ENCODE assay signal across 16 mouse cellular contexts in the genomic region with DNA sequence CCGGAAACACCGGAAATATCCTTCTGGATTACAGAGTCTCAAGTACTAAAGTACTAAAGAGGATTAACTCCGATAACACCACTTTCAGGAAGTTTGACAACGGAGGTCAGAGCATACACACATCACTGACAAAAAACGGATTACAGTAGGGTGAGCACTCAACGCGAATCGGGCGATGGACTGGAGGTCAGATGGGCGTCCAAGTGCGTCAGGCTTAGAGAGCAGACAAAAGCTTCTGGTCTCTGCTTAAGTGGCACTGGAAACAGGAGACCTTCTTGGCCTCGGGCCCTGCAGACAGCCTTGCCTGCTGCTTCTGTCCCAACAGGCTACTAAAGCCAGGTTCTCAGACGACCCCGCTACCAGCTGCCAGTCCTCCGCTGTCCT. TPM values are rescaled to one million over a fixed set of nuclear protein-coding genes. Genes with fewer than 3 reads are reported as not detected.
A peak's percentile ranks its signal among the peaks of the same experiment; 100 is the strongest.
DNase-seq lines count a peak whose midpoint lies in the region; ATAC-seq and TF ChIP-seq lines count a peak whose summit lies in the region.
"Had no signal": no experiment of that assay in that cellular context is flagged by ENCODE, and none has a peak within 500 bp of the region (broad histone marks: within the 10 kb centered on the region; RNA-seq: fewer than 3 reads in every experiment).

No protein-coding gene starts in this region.

- H3K36me3 ChIP-seq in forebrain, postnatal 0 days (ENCODE audit: insufficient read depth), result no peaks in the 10 kb centered on the region
- H3K36me3 ChIP-seq in midbrain, postnatal 0 days (ENCODE audit: insufficient read depth, low read length), result no peaks in the 10 kb centered on the region
- H3K36me3 ChIP-seq: embryonic facial prominence, embryonic 12.5 days; liver, embryonic 15.5 days had no signal

- no peak for TF ChIP-seq CTCF in left cerebral cortex, adult 2 months (IDR thresholded peaks at IDR 0.05)
- TF ChIP-seq CTCF in forebrain, postnatal 0 days (IDR thresholded peaks at IDR 0.05; ENCODE audit: low read depth), result no peak
- no peak for TF ChIP-seq CTCF in midbrain, postnatal 0 days (IDR thresholded peaks at IDR 0.05)

- DNase-seq in left cerebral cortex, postnatal 4 days, result peak; percentile 87
- DNase-seq in left cerebral cortex, adult 2 months (ENCODE audit: extremely low spot score in 1 of 2, low spot score in 2 of 2), result no peak
- DNase-seq in cerebellum, postnatal 25 days, result peak; percentile 34 to 54
- DNase-seq in forebrain, postnatal 0 days, result no peak
- peak; percentile 70 for DNase-seq in midbrain, postnatal 0 days (ENCODE audit: low spot score)
- DNase-seq in frontal cortex, postnatal 25 days (ENCODE audit: low spot score in 2 of 2), result no peak
- no peak for DNase-seq in layer of hippocampus, adult 9-10 months (ENCODE audit: low spot score)
- DNase-seq in urinary bladder, postnatal 14 days (ENCODE audit: low spot score), result no peak
- DNase-seq: adrenal gland, adult 8-10 months; heart, adult 2 months; heart, postnatal 36 days; kidney, adult 8-10 months; spleen, adult 18-20 months had no signal

- no peaks in the 10 kb centered on the region for H3K9me3 ChIP-seq in forebrain, postnatal 0 days (ENCODE audit: low read length)
- no peaks in the 10 kb centered on the region for H3K9me3 ChIP-seq in midbrain, postnatal 0 days (ENCODE audit: low read length)
- H3K9me3 ChIP-seq: embryonic facial prominence, embryonic 12.5 days; liver, embryonic 15.5 days had no signal

- H3K27ac ChIP-seq in left cerebral cortex, adult 2 months, result no peak overlapping the region
- 0 out of 2 replicates have a peak overlapping the region, but pooled peaks have one; percentile 1 for H3K27ac ChIP-seq in forebrain, postnatal 0 days (ENCODE audit: low read depth, low read length)
- no peak overlapping the region for H3K27ac ChIP-seq in midbrain, postnatal 0 days (ENCODE audit: low read depth, low read length)
- H3K27ac ChIP-seq: embryonic facial prominence, embryonic 12.5 days; heart, adult 2 months; liver, embryonic 15.5 days had no signal

- no peak for ATAC-seq in forebrain, postnatal 0 days
- no peak for ATAC-seq in midbrain, postnatal 0 days (ENCODE audit: low FRiP score)
- ATAC-seq: Patski had no signal

- no peak overlapping the region for H3K9ac ChIP-seq in forebrain, postnatal 0 days
- no peak overlapping the region for H3K9ac ChIP-seq in midbrain, postnatal 0 days (replicated peaks; ENCODE audit: low read length, poor library complexity, severe bottlenecking)
- H3K9ac ChIP-seq: embryonic facial prominence, embryonic 12.5 days; liver, embryonic 15.5 days had no signal

- intact Hi-C loops in left cerebral cortex, postnatal 4 days (cut with DNase I), result no loop called here
- intact Hi-C loops in left cerebral cortex, adult 2 months (cut with DNase I), result no loop called here

- WGBS in forebrain, postnatal 0 days, result 41% methylated on average over 15 of the region's 15 CpGs
- WGBS in midbrain, postnatal 0 days, result 33% methylated on average over 15 of the region's 15 CpGs

- peaks cover 30% of the 10 kb centered on the region for H3K4me1 ChIP-seq in forebrain, postnatal 0 days (ENCODE audit: insufficient read depth)
- peaks cover 11% of the 10 kb centered on the region for H3K4me1 ChIP-seq in midbrain, postnatal 0 days (ENCODE audit: insufficient read depth, low read length)

- H3K27me3 ChIP-seq in forebrain, postnatal 0 days (ENCODE audit: insufficient read depth, low read length), result no peaks in the 10 kb centered on the region
- H3K27me3 ChIP-seq in midbrain, postnatal 0 days (ENCODE audit: insufficient read depth, low read length), result no peaks in the 10 kb centered on the region
- H3K27me3 ChIP-seq: embryonic facial prominence, embryonic 12.5 days; Patski had no signal

- no peak overlapping the region for H3K4me2 ChIP-seq in forebrain, postnatal 0 days (ENCODE audit: low read depth)
- H3K4me2 ChIP-seq in midbrain, postnatal 0 days (ENCODE audit: low read depth, low read length, poor library complexity, severe bottlenecking), result no peak overlapping the region
- H3K4me2 ChIP-seq: embryonic facial prominence, embryonic 12.5 days; liver, embryonic 15.5 days had no signal

- H3K4me3 ChIP-seq in left cerebral cortex, adult 2 months, result no peak overlapping the region
- no peak overlapping the region for H3K4me3 ChIP-seq in forebrain, postnatal 0 days (ENCODE audit: low read depth, low read length)
- H3K4me3 ChIP-seq in midbrain, postnatal 0 days (ENCODE audit: low read depth, low read length), result no peak overlapping the region
- H3K4me3 ChIP-seq: embryonic facial prominence, embryonic 12.5 days; heart, adult 2 months; liver, embryonic 15.5 days had no signal

RNA-seq across cellular contexts. Expression of a gene that starts 2.8 kb away (rescaled TPM):
- 1 to 10 TPM in 1 of 2 experiments, under 1 TPM in 1; 0.56 to 1.3 TPM for total RNA-seq in left cerebral cortex, postnatal 4 days (2021)
- under 1 TPM in 1 of 2 experiments, not detected in 1; 0.77 TPM for total RNA-seq in left cerebral cortex, adult 2 months (2021)
- 0.14 and 2.8 TPM in 2 replicates for total RNA-seq in forebrain, postnatal 0 days (2014; rRNA removed)
- polyA plus RNA-seq in forebrain, postnatal 0 days (2015; fragmentation: Nextera tagmentation; extraction: Ambion mirVana), result 1.5 and 1.8 TPM in 2 replicates
- 0.76 and 1.9 TPM in 2 replicates for total RNA-seq in midbrain, postnatal 0 days (2014; rRNA removed)
- 1.3 and 1.4 TPM in 2 replicates for polyA plus RNA-seq in midbrain, postnatal 0 days (2015; fragmentation: Nextera tagmentation; extraction: Ambion mirVana)
- total RNA-seq: adrenal gland, adult 8-10 months; heart, adult 2 months; heart, postnatal 36 days had no signal
- polyA plus RNA-seq: heart, adult 2 months; liver, embryonic 15.5 days had no signal

RNA-seq across cellular contexts. Expression of a gene that starts 30.7 kb away (rescaled TPM):
- total RNA-seq in left cerebral cortex, postnatal 4 days (2021), result 1 to 10 TPM; 1.2 to 1.4 TPM
- 10 to 100 TPM; 17.1 to 19.1 TPM for total RNA-seq in left cerebral cortex, adult 2 months (2021)
- total RNA-seq in forebrain, postnatal 0 days (2014; rRNA removed), result 1.7 and 2.1 TPM in 2 replicates
- polyA plus RNA-seq in forebrain, postnatal 0 days (2015; fragmentation: Nextera tagmentation; extraction: Ambion mirVana), result 1.1 and 1.8 TPM in 2 replicates
- 2.6 and 3.4 TPM in 2 replicates for total RNA-seq in midbrain, postnatal 0 days (2014; rRNA removed)
- 1.3 and 2.1 TPM in 2 replicates for polyA plus RNA-seq in midbrain, postnatal 0 days (2015; fragmentation: Nextera tagmentation; extraction: Ambion mirVana)

Comparison
In these comparisons a context has a peak if more than half of its experiments do, and no peak if none do; other contexts are left out.
1. DNase-seq: peak in left cerebral cortex, postnatal 4 days (single experiment), cerebellum, postnatal 25 days (2 of 2) and midbrain, postnatal 0 days (single experiment); none in left cerebral cortex, adult 2 months (0 of 2), forebrain, postnatal 0 days (single experiment), frontal cortex, postnatal 25 days (0 of 2), layer of hippocampus, adult 9-10 months (single experiment) and urinary bladder, postnatal 14 days (single experiment).